Mouse (Mus musculus) embryonic stem cell, embryonic (primary cell): Measurements from ENCODE around the gene Syt12.

ENCODE experiments used
- CTCF ChIA-PET, 4 experiments: fragments of 300-600 bp in 2 of 4; fragments of 350-600 bp in 2 of 4; sonication (Branson Sonifier 250); formaldehyde crosslinking; loops; one replicate each; lab custom pipeline; 2022; ENCODE audit warnings: inconsistent platforms in 2 of 4; lab: Charles Lee
- POLR2A ChIA-PET, 4 experiments: fragments of 300-600 bp in 2 of 4; fragments of 350-600 bp in 2 of 4; sonication (Branson Sonifier 250); formaldehyde crosslinking; loops; one replicate each; lab custom pipeline; 2022; ENCODE audit warnings: antibody characterized with exemption in 4 of 4, inconsistent platforms in 1 of 4; lab: Charles Lee

Gene Syt12

DNA sequence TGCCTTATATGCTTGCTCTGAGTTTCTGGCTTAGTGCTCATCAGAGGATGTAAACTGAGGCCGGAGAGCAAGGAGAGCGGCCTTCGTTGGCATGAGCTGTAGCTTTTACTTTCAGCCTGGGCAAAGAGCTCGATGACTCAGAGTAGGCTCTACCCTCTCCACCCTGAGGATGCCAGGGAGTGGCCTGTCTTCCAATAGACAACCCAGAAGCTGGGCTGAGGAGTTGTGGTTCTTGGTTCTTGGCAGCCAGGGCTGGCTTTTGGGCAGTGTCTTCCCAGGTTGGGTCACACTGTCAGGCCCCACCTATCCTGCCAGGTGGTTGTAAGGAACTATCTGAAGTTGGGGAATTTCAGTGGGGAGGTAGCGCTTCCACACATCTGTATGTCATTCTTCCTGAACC lies 57.5 kb downstream of the Syt12 start:
- CTCF ChIA-PET: interaction anchor here in 2 of 4 experiments (0.8 to 2.0 kb wide), 5 partner anchors 9 to 37 kb away, joined by 3 to 7 read pairs (median 4); no protein-coding TSS in a partner anchor
- POLR2A ChIA-PET: interaction anchor here in 3 of 4 experiments (0.6 to 1.0 kb wide), 4 partner anchors 14 to 874 kb away, joined by 3 to 4 read pairs (median 4); no protein-coding TSS in a partner anchor

DNA sequence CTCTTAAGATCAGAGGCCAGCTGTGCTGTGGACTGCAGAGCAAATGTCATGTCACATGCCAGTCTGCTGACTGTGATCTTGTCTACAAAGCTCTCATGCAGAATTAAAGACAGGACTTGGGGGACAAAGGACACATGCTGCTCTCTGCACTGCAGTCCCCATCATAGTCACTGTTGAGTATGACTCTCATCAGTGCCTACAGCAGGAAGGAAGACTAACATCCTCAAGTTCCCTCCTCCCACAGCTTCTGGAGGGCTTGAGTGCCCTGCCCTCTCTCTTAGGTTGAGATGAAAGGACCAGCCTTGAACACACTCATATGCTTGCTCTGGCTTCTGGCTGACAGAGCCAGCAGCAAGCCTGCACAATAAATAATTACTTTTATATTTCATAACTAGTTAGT lies 59.5 kb downstream of the Syt12 start:
- ChIA-PET POLR2A (interaction anchor here in 3 of 4 experiments (0.5 to 1.4 kb wide), 8 partner anchors 8 to 135 kb away, joined by 3 to 6 read pairs (median 3); no protein-coding TSS in a partner anchor), CTCF (interaction anchor here (0.5 to 1.8 kb wide), 30 partner anchors 8 to 211 kb away, joined by 3 to 19 read pairs (median 4); partner anchors contain the start of genes Kdm2a (in 2 of the 4) and Grk2 (in 1 of the 4))

DNA sequence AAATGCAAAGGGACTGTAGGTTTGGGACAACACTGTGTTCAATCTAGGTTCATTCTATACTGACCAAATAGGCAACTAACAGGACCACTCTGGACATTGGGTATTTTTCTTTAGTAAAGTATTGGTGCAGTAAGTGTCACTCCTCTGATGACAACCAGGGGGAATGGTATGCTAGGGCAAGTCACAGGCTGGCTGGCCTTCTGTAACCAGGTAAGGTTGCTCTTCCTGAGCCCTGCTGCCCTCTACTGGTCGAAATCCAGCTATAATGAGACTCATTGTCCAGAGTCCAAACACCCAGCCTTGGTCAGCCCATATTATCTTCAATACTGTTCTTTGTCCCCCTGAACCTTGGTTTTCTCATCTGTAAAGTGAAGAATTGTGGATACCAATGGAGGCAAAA lies 60.1 kb downstream of the Syt12 start:
- POLR2A ChIA-PET: interaction anchor here in 3 of 4 experiments (0.5 to 1.4 kb wide), 9 partner anchors 9 to 136 kb away, joined by 3 to 6 read pairs (median 3); partner anchors contain the start of gene Kdm2a (in 1 of the 3)
- CTCF ChIA-PET: interaction anchor here (0.5 to 1.8 kb wide), 35 partner anchors 9 to 210 kb away, joined by 3 to 19 read pairs (median 4); partner anchors contain the start of genes Kdm2a (in 2 of the 4) and Grk2 (in 1 of the 4)

DNA sequence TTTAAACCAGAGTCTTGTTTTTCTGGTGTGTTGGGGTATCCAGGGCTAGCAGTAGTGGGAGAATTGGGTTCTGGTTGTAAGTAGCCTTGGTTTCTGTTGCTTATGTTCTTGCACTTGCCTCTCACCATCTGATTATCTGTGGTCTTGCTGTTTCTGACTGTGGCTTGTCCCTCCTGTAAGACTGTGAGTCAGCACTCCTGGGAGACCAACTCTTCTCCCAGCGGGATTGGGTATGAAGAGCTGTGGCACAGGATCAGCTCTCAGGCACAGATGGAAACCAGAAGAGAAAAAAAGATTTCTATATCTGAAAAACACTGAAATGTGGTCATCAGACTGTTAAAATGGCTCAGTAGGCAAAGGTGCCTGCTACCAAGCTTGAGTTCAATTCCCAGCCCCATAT lies 62.6 kb downstream of the Syt12 start:
- ChIA-PET POLR2A (interaction anchor here in 1 of 4 experiments (1.4 kb wide), 1 partner anchor 81 kb away, joined by 3 read pairs; no protein-coding TSS in a partner anchor), CTCF (interaction anchor here in 2 of 4 experiments (0.5 to 0.9 kb wide), 2 partner anchors 30 to 54 kb away, joined by 4 read pairs; no protein-coding TSS in a partner anchor)

DNA sequence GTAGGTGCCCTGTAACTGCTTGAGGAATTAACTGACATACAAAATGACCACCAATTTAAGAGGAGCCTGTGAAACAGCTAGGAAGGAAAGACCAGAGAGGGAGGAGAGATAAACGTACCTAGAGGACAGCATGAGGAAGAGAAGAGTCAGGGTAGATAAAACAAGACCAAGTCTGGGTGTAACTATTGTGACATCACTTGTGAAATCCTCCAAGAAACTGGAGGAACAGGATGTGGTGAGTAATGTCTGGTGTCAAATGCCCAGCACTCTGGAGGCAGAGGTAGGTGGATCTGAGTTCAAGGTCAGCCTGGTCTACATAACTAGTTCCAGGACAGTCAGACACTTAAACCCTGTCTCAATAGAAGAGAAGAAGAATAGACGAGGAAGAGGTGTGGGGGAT lies 68.2 kb downstream of the Syt12 start:
- ChIA-PET CTCF (no interaction called here), POLR2A (interaction anchor here in 2 of 4 experiments (0.9 to 1.9 kb wide), 3 partner anchors 8 to 16 kb away, joined by 3 to 6 read pairs (median 3); no protein-coding TSS in a partner anchor)

DNA sequence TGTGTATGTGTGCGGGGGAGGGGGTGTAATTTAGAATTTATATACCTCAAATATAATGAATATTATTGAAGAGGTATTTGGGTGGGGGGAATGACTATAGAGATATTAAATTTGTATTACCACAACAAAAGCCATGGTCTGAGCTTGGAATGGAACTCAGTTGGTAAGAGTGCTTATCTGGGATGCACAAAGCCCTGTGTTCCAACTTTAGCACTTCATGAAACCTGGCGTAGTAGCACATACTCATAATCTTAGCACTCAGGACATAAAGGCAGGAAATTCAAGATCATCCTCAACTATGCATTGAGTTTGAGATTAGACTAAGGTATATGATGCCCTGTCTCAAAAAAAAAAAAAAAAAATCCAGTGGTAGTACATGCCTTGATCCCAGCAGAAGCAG lies 72.4 kb downstream of the Syt12 start:
- POLR2A ChIA-PET: interaction anchor here in 1 of 4 experiments (1.2 kb wide), 1 partner anchor 12 kb away, joined by 3 read pairs; no protein-coding TSS in a partner anchor
- CTCF ChIA-PET: interaction anchor here in 2 of 4 experiments (0.6 to 2.1 kb wide), 4 partner anchors 12 to 425 kb away, joined by 3 to 10 read pairs (median 6); no protein-coding TSS in a partner anchor

DNA sequence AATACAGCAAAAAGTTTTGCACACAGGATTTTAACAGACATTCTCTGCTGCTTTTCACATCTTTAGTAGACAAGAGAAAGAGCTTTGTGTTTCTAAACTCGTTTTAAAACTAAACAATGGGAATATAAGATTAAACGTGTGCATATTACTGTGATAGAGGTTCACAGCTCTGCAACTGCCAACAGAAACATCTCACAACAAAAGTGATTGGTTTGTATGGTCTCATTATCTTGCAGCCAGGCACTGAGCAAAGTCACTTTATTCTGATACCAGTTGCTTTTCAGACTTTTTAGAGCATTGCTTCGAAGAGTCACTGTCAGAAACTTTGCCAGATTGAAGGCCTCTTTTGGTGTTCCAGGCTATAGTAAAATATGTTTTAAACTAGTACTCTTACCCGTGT lies 78.3 kb downstream of the Syt12 start:
- POLR2A ChIA-PET: interaction anchor here in 2 of 4 experiments (0.8 to 3.4 kb wide), 5 partner anchors 13 to 70 kb away, joined by 3 to 15 read pairs (median 6); no protein-coding TSS in a partner anchor
- CTCF ChIA-PET: interaction anchor here in 2 of 4 experiments (1.0 to 1.5 kb wide), 3 partner anchors 15 to 42 kb away, joined by 3 read pairs; no protein-coding TSS in a partner anchor

DNA sequence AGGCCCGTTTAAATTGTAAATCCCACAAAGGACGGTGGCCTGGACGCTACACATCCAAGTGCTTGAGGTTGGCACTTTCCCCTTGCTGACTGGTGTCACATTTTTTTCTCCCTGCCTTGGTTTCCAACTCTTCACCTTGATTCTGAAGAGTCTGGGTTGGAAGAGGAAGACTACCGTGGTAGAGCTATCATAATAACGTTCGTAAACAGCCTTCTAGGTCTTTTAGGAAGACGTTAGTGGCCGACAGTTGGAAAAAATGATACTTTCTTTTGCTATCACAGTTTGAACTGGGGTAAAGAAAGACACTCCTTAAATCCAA lies 78.7 kb downstream of the Syt12 start:
- CTCF ChIA-PET: interaction anchor here in 2 of 4 experiments (1.1 to 1.5 kb wide), 4 partner anchors 21 to 43 kb away, joined by 3 to 6 read pairs (median 4); no protein-coding TSS in a partner anchor
- POLR2A ChIA-PET: interaction anchor here in 2 of 4 experiments (0.7 to 3.4 kb wide), 12 partner anchors 13 to 112 kb away, joined by 3 to 20 read pairs (median 4); partner anchors contain the start of genes Pcx (in 1 of the 2) and Rhod (in 1 of the 2)

DNA sequence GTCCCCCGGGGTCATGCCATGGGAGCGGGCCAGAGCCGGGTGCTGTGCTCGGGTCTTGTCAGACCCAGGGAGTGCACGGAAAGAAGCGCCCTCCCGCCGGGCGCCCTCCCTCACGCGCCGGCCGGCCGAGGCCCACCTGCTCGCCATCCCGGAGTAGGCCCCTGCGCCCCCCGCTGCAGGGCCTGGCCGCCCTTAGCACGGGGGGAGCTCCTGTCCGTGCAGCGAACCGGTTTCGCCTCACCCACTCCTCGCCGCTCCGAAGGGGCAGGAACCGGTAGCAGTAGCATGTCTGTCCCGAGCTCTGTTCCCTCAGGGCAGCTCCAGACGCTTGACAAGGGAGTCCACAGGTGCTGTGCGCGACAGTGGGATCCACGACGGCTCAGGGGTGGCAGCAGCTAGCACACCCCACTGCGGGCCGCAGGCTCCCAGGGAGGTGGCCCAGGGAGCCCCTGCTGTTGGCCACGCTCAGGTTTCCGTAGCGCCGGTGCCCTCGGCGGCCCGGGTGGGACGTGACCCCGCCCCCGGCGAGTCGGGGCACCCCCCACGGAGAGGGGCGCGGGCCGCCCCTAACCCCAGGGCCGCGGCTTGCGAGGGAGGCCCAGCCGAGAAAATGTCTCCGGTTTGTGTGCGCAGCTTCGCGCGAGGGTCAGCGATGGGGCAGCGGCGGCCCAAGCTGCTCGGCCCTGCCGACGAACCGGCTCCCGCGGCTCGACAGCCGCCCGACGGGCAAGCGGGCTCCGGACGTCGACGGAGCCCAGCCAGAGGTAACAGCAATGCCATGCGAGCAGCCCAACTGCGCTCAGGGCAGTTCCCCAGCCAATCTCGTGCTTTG lies 79.2 kb downstream of the Syt12 start, which contains the start of gene Kdm2a:
TSS of gene Kdm2a (minus strand) at position 488 of the 832 bp plus-strand sequence.
- ChIA-PET CTCF (interaction anchor here (0.5 to 1.9 kb wide), 13 partner anchors 13 to 346 kb away, joined by 3 to 12 read pairs (median 5); no protein-coding TSS in a partner anchor), POLR2A (interaction anchor here in 3 of 4 experiments (0.6 to 3.4 kb wide), 27 partner anchors 13 to 690 kb away, joined by 3 to 23 read pairs (median 4); partner anchors contain the start of genes Pcx (in 2 of the 3), Rhod (in 1 of the 3), Ssh3 (in 1 of the 3) and Yif1a (in 1 of the 3))

DNA sequence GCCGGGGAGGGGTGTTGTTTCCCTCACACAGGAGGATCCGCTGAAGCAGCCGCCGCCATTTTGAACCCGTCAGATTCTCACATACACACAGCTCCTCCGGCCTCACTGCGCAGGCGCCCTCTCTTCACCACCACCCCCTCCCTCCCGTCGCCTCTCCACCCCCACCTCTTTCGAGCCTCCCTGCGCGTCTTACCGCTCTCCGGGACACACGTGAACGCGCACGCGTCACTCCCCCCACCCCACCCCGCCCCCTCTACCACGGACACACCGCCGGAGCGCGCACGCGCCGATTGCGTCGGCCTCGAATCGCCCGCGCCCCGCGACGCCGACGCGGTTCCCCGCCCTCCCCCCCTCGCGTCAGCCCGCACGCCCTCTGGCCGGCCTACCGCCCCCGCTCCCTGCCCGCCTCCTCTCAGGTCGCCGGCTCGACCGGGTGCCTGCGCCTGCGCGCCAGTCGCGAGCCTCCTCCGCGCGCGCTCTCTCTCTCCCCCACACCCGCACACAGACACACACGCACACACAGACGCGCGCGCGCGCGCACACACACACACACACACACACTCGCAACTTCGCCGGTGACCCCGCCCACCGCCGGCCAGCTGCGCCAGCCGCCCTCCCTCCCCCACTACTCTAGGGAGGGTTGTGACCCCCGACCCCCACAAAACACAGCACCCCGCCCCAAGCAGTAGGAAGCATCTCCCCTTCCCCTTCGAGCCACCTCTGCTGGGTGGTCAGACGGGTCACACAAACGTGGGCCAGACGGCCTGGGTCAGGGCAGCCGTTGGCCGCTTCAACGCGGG lies 80.0 kb downstream of the Syt12 start:
- CTCF ChIA-PET: interaction anchor here (0.5 to 1.9 kb wide), 16 partner anchors 9 to 345 kb away, joined by 3 to 12 read pairs (median 5); no protein-coding TSS in a partner anchor
- POLR2A ChIA-PET: interaction anchor here (0.6 to 3.4 kb wide), 53 partner anchors 8 to 1373 kb away, joined by 3 to 23 read pairs (median 3); partner anchors contain the start of genes Pcx (in 3 of the 4), Rad9a (in 2 of the 4), Cdk2ap2 (in 1 of the 4) and Rhod (in 1 of the 4)

DNA sequence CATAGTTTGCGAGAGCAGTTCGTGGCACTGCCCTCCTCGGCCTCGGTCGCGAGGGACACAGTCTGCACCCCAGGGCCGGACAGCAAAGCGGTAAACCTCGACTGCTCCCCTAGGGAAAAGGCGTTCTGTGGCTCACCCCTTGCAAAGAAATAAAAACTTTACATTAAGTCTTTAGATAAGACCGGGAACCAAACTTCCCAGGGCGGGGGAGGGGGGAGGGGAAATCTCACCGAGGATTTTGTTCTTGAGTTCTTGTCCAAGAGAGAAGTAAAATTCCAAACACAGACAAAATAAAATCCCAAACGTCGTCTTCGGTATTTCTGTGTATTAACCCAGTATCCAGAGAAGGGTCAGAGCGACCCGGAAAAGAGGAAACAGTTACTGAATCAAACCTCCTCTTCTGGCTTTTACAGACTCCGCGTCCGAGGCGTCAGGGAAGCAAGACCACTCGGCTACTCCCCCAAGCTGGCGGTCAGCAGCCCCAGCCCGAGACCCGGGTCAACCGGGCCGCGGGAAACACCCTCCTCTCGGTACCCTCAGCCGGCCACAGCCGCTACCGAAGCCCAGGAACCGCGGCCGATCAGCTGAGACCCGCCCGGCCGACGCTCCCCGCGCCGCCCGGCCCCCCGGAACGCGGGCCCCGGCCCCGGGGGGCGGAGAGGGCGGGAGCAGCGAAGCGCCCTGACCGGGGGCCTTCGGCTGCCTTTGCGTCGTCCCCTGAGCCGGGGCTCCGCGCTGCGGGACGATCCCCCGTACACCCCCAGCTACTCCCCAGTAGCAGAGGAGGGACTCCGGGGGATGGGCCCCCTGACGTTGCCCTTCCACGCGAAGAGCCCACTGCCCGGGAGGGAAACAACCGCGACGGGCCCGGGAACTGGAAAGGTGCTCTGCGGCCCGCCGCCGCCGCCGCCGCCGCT lies 80.9 kb downstream of the Syt12 start:
- ChIA-PET POLR2A (interaction anchor here (0.7 to 3.4 kb wide), 41 partner anchors 8 to 1374 kb away, joined by 3 to 23 read pairs (median 3); partner anchors contain the start of genes Pcx (in 3 of the 4), Rad9a (in 2 of the 4), Cdk2ap2 (in 1 of the 4) and Rhod (in 1 of the 4)), CTCF (interaction anchor here in 3 of 4 experiments (0.6 to 1.9 kb wide), 10 partner anchors 9 to 345 kb away, joined by 3 to 12 read pairs (median 6); no protein-coding TSS in a partner anchor)
